Mouse (Mus musculus): ENCODE results near the gene Med16.

- no peak for TF ChIP-seq CTCF (IDR thresholded peaks at IDR 0.05; ENCODE audit: borderline replicate concordance, control insufficient read depth, extremely low read depth, insufficient read depth, low read length, poor library complexity)
- no peak for TF ChIP-seq POLR2A (IDR thresholded peaks at IDR 0.05; ENCODE audit: control insufficient read depth, extremely low read depth, insufficient read depth, low read length, poor library complexity)
These were observed 19.3 kb downstream of the Med16 start for GRCm38 (mm10) chr10:79889386-79889785.

Measured in thymus, adult 2 months (tissue).